Mouse (Mus musculus): ENCODE data around the gene Gja6.

Gene Gja6

DNA sequence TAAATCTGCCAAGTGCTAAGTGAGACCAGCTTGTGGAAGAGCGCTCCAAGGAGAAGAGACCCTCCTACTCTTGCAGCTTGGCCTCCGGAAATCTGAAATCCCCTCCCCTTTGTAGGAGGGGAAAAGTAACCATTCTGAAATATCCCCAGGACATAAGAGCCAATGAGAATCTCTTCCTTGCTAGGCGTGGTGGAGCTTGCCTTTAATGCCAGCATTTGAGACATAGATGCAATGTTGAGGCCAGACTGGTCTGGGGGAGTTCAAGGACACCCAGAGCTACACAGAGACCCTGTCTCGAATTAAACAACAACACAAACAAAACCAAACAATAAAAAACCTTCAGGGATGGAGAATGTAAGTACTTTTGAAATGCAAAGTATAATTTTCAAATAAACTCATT lies at the start of gene Gja6:
Gja6 (minus strand) TSS at position 101 of the 400 bp plus-strand sequence.
- DNase-seq (ENCODE audit: low read depth, low spot score) = no peak

DNA sequence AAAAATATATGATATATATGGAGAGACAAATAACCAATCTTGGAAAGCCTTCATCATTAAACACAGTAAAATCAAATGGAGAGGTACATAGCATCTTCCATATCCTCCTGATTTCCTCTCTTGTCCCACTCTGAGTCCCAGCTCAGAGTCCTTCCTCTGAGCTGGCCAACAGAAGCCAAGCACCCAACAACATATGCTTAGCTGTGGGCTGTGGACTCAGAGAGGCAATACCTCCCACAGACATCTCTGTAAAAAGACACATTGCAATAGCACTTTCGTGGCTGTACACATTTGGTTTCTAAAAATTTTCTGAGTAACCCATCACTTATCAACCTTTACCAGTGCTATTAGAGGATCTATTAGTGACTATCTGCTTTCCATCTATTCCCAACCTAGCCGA lies 42.7 kb upstream of the Gja6 start:
- DNase-seq (ENCODE audit: low read depth, low spot score) = no peak

DNA sequence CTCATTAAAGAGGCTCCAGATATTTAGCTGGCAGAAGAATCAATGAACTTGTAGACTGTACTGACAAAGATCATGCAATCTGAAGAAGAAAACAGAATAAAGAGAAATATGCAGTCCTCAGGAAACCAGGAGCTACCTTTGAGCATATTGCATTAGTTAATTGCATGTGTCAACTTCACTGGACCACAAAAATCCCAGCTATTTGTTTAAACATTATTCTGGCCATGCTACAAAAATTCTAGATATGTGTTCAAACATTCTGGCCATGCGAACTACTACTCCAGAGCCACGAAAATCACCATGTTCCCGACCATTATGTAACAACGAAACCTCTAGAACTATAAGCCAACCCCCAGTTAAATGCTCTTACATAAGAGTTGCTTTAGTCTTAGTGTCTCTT lies 37.9 kb upstream of the Gja6 start:
- DNase-seq (ENCODE audit: low read depth, low spot score) = no peak

DNA sequence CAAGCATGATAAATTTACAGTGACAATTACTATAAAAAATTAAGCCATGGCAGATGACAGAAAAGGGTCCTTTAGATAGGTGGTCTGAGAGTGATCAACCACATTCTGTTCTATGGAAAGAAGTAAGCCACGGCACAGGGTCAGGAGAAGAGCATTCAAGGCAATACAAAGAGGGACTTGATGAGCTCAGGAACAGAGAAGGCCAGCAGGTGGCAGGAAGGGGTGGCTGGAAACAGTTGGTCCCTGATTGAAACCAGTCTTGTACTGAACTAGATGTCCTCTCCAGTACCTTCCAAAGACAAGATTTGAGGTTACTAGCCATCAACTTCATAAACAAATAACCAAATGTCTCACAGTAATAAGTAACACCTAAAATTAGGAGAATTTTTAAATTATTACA lies 28.7 kb upstream of the Gja6 start:
- DNase-seq (ENCODE audit: low read depth, low spot score) = peak; percentile 0

DNA sequence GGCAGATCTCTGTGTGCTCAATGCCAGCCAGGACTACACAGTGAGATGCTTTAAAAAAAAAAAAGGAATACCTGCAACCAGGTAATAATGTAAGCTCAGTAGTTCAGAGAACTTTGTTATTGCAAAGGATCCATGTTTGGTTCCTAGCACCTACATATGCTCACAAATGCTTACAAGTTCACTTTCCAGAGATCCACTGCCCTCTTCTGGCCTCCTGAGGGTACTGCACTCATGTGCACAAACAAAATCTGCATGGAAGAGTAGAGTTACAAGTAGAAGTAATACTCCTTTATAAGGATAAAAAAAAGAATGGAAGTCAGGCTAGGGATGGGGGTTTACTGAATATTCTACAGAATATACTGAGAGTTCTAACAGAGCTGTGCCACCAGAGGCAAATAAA lies 23.8 kb upstream of the Gja6 start:
- peak; percentile 1 for DNase-seq (ENCODE audit: low read depth, low spot score)

DNA sequence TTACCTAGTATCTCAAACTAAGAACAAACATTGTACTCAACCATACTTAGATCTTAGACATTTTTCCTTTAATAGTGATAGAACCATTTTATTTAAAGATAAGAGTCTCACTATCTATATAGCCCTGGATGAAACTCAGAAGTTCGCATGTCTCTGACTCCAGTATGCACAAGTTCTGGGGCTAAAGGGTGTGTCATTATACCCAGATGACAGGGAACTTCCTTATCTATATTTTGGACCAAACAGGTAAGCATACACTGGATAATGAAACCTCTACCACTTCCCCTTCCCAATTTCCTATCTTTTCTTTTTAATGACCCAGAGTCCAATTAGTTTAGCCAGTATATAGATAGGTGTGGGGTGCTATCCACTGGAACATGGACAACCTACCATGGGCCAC lies 22.0 kb upstream of the Gja6 start:
- DNase-seq (ENCODE audit: low read depth, low spot score) = no peak

DNA sequence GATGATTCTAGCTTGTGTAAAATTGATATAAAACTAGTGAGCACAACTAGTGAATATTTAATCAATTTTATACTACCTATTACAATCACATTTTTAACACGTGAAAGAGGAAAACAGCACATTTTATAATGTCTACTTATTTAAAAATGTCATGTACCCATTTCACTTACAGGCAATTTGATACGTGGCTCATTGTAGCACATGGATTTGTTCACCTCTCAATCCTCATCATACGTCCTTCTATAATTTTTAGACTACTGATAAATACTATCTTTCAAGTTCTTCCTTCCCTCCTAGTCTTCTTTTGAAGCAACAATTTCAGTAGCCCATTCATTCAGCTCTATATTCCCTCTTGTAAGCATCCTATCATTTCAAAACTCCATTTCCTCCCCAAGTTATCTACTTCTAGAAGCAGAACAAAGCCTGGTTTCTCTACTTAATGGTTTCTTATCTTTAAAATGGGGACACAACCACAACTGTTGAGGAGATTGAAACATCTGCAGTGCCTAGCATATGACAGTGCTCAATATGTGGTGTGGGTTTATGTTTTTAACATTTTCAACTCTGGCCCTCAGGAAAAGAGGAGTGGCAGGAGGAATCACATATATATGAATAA lies 12.3 kb upstream of the Gja6 start:
- DNase-seq (ENCODE audit: low read depth, low spot score) = no peak

DNA sequence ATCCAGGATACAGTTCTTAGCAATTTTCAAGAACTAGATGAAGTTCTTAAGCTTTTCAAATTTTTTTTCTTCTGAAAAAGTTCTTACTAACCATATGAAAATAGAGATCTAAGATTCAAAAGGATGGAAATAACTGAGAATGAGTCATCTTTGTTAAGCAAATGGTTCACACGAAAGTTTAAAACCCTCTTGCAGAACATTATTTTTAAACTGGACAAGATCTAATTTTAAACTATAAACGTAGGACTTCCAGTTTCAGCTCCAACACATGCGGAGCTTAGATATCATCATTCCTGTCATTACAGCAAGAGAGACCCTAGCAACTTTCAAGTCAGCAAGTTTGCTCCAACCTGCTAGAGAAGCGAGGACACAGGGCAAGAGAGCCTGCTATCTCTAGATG lies 375 bp downstream of the Gja6 start:
- no peak for DNase-seq (ENCODE audit: low read depth, low spot score)

DNA sequence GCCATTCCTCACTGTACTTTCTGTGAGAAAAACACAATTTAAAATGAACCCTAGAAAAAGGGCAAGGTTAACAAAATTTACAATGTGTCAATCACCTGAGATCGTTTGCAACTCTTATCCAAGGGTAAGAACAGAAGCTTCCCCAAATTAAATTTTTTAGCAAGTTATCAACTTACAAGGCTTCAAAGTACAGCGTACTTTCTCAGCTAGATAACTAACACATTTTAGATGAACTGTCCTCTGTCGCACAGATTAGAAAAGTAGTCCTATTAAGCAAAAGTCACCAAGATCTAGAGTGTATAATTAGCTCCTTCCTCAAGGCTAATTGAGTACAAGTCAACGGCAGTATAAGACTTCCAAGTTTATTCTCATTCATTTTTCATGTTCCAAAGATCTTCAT lies 939 bp downstream of the Gja6 start:
- DNase-seq (ENCODE audit: low read depth, low spot score) = no peak

DNA sequence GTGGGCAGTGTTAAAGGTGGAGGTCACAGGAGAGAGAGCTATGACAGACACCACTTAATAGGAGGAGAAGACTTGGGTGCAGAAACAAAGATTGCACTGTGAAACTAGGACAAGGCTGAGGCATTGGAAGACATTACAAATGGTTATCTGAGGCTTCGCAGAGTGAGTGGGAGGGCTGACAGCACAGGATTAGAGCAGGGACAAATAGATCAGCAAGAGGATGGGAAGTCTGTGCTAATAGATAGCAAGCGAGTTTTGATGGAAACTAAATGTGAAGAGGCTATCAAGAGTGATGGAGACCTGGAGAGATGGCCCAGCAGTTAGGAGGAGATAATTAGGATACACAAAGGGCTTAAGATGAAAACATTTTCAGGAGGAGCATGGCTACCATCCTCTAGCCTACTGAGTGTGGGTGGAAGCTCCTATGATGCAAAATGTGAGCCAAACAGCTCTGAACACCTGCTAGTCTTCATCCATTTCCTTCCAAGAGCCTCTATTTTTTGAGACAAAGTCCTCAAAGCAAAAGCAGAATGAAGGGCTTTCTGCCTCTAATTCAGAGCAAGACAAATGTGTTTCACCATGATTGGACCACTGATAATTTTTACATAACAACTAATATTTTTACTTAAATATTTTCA lies 1.7 kb downstream of the Gja6 start:
- DNase-seq (ENCODE audit: low read depth, low spot score) = no peak

DNA sequence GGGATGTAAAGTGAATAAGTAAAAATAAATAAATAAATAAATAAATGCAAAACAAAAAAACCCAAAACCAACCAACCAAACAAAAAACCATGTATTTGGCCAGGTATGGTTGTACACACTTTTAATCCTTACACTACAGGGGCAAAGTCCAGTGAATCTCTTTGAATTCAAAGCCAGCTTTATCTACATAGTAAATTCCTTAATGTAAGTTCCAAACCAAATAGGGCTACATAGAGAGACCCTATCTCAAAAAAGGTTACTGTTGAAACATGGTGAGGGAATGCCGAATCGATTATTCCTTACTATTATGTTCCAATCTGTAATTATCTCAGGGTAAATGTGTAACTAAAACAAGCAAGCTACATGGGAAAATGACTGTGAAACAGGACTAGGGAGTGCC lies 5.7 kb downstream of the Gja6 start:
- DNase-seq (ENCODE audit: low read depth, low spot score) = no peak

DNA sequence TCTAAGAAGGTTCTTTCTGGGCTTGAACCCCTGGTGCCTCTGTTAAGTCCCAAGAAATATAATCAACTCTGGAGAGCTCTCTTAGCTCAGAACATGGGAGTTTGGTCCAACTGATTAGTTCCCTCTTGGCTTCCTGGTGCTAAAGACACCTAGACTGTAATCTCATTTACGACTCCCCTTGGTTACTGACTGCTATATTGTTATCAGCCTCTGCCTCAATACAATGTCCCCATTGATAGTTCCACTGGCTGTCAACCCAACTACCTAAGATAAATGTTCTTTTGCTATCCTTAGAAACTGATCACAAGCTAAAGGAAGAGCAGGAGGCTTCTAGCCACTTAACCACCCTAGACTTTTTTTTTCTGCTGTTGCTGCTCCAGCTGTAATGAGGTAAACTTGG lies 14.8 kb downstream of the Gja6 start:
- DNase-seq (ENCODE audit: low read depth, low spot score) = no peak

DNA sequence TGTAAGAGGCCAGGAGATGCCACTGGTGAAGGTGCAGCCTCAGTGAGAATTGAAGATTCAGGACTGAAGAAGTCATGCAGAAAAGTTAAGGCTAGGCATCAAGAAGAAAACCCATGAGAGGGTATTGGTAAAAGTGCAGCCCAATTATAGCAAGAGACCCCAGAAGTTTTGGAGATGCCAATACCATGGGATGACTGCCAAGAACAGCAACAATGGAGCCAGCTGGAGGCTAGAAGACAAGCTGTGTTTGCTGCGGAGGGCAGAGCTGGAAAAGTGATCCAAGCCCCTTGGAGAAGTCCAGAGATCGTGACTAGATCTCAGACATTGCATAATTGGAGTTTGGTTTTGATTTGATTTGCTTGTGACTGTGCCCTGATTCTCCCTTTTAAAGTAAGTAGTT lies 20.6 kb downstream of the Gja6 start:
- DNase-seq (ENCODE audit: low read depth, low spot score) = no peak

DNA sequence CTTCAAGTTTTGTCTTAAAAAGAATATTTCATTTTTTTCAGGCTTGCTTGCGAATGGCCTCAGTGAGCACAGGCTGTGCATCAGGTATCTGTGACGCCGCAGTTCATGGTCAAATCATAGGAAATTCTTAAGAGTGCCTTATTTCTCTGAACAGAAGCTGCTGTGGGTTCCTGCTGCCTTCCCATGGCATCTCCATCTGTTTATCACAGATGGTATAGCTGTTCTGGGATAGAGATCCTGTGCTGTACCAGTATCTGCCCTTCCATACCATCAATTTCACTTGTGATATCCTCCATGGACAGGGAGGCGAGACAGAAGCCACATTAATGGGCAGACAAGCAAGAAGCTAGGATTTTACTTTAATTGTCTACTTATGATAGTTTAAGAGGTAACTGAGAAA lies 40.3 kb downstream of the Gja6 start:
- DNase-seq (ENCODE audit: low read depth, low spot score) = no peak

DNA sequence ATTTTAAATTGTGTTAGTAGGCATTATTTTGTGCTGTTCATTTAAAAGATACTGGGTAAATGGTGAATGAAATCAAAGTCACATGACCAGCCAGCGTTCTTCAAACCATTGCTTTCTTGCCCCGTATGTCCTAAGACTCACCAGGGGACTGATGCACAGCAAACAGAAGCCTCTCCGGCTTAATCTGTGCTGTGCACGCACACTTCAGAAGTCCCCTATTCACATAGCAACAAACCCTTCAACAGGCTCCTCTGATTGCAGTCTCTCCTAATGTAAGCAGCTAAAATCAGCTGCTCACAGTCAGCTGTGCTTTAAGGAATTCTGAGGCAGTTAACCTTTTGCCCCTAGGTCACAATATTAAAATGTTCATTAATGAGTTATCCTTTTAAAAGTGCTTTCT lies 41.8 kb downstream of the Gja6 start:
- no peak for DNase-seq (ENCODE audit: low read depth, low spot score)

DNA sequence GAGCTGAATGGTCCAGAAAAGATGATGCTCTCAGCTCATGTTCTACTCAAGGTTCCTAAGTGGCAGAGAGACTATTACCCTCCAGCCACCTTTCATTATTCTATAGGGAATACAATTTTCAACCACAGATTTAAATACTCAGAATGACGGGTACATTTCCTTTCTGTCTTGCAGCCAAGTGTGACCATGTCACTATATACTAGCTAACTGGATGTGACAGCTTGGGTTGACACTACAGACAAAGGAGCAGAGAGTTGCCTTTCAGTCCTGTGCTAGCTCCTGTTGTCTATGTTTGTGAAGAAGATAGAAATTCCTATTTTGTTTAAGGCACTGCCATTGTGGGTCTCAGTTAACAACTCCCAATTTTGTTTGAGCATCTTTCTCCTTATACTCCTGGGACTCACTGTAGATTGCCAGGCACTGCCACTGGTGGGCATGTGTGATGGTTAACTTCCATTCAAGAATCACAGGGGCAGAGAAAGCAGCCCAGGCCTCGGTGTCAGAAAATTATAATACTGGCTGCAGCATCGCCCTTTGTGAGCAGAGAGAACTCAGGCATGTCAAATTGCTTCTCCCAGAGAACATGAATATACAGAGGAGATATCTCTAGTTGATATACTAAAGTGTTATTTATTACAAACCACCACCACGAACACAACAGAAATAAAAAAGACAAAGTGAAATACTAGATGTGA lies 43.0 kb downstream of the Gja6 start:
- DNase-seq (ENCODE audit: low read depth, low spot score) = no peak

Measured in CD4-positive helper T cell, adult 2 months (primary cell).